Mouse (Mus musculus): ENCODE data around the gene Thsd7a. TPM values are rescaled to one million over a fixed set of nuclear protein-coding genes. Genes with fewer than 3 reads are reported as not detected.

The Thsd7a gene
- polyA plus RNA-seq, 1 experiment from 2014 or later = 7.6 TPM

DNA sequence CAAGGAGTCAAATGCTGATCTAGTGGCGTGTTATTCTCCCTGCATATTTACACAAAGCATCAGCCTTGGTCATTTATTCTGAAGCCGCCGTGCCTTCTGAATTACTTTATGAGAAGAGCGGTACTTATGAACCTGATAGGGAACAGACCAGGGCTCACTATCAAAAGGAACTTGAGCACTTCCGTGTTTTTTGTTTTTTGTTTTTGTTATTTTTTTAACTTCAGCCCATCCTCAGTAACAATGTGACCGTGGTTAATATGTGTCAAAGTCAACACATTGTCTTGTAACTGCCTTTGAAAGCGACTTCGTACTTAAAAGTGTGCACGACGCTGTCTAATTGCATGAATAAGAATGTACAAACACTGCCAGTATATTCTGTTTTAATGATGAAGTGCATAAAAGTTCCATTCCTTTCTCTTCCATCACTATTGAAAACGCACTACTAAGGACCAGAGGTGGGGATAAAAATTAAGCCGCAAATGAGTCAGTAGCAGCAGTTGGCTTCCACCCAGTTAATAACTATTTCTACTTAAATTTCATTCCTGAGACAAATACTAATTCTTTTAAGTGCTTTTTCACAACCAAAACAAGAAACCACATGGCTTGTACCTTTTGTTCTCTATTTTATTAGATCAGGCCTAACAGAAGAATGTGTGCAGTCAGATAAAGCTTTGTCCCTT lies 461 bp upstream of the Thsd7a start:
- no peak overlapping the region for H3K27ac ChIP-seq
- no peaks in the 10 kb centered on the region for H3K9me3 ChIP-seq
- no peak for ATAC-seq (ENCODE audit: low FRiP score, low read depth)
- no peaks in the 10 kb centered on the region for H3K36me3 ChIP-seq
- WGBS = 17% methylated on average over 12 of the region's 12 CpGs
- peak overlapping the region; percentile 70 for H3K4me3 ChIP-seq
- H3K4me2 ChIP-seq (replicated peaks) = peak overlapping the region; percentile 91
- no peaks in the 10 kb centered on the region for H3K27me3 ChIP-seq
- H3K9ac ChIP-seq = peak overlapping the region; percentile 78
- peaks cover 6% of the 10 kb centered on the region; the same call in 1 of the 2 replicates for H3K4me1 ChIP-seq

DNA sequence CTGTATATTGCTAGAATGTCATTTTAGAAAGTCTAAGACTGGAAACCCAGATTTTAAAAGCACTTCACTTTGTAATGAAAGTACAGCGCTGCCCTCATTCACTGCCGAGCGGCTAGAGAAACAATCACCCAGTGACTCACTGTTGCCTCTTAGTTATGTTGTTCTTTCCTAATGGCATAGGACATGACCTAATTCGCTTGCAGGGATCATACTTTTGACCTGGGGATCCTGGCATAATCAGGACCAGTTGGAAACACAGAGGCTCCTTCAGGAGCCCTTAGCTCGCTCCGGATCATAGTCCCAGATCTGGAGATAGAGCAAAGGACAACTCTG lies 790 bp downstream of the Thsd7a start:
- H3K27me3 ChIP-seq = no peaks in the 10 kb centered on the region
- H3K36me3 ChIP-seq = no peaks in the 10 kb centered on the region
- H3K4me2 ChIP-seq (replicated peaks) = peak overlapping the region; percentile 91
- peak overlapping the region; percentile 78 for H3K9ac ChIP-seq
- H3K4me3 ChIP-seq = peak overlapping the region; percentile 70
- H3K4me1 ChIP-seq = peaks cover 6% of the 10 kb centered on the region; the same call in 1 of the 2 replicates
- no peak; the same call in 1 of the 2 replicates for ATAC-seq (ENCODE audit: low FRiP score, low read depth)
- H3K9me3 ChIP-seq = no peaks in the 10 kb centered on the region
- 2% methylated on average over 6 of the region's 6 CpGs for WGBS
- H3K27ac ChIP-seq = peak overlapping the region; percentile 77

DNA sequence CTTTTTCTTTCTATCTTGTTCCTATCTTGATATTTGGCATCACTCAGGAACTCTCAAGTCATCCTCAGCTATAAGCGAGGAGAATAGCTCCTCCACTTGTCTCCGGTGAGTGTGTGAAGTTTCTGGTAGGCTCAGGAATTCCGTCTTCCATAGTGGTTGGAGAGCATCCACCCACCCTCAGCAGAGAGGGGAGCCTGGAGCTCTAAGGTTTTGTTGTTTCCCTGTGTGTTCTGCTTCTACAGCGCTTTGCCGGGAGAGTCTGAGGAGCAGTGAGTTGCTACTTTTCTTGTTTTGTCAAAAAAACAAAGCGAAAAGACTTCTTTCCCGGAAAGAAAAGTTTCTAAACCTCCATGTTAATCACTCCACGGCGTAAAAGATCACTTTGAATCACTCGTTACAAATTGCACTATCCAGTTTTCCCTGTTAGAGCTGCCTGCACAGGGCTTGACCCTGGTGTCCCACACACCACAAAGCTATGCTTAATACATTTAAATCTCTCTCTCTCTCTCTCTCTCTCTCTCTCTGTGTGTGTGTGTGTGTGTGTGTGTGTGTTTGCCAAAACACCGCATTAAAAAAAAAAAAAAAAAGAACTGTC lies 1.3 kb downstream of the Thsd7a start:
- Histone ChIP-seq H3K36me3 (no peaks in the 10 kb centered on the region), H3K27ac (no peak overlapping the region), H3K4me1 (peaks cover 6% of the 10 kb centered on the region; the same call in 1 of the 2 replicates), H3K27me3 (no peaks in the 10 kb centered on the region), H3K9ac (peak overlapping the region; percentile 78), H3K4me2 (replicated peaks) (peak overlapping the region; percentile 91), H3K9me3 (no peaks in the 10 kb centered on the region), H3K4me3 (peak overlapping the region; percentile 70)
- ATAC-seq (ENCODE audit: low FRiP score, low read depth) = no peak
- 6% methylated on average over 11 of the region's 11 CpGs for WGBS

DNA sequence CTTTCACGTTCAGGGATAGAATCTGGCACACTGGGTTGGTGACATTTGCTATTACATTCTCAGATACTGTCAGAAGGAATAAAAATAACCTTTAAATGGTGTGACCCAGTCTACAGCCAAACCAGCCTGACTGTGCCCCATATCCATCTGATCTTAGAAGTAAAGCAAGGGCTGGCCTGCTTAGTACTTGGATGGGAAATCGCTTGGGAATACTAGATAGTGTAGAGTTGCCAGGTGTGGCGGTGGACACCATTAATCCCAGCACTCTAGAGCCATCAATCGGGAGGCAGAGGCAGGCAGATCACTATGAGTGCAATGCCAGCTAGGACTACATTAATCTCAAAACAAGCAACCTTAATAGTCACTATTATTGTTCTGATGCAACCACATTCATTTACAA lies 6.4 kb downstream of the Thsd7a start:
- Histone ChIP-seq H3K4me3 (no peak overlapping the region), H3K9me3 (no peaks in the 10 kb centered on the region), H3K27me3 (no peaks in the 10 kb centered on the region), H3K4me1 (no peaks in the 10 kb centered on the region), H3K9ac (no peak overlapping the region), H3K36me3 (no peaks in the 10 kb centered on the region), H3K4me2 (replicated peaks) (no peak overlapping the region), H3K27ac (no peak overlapping the region)
- WGBS = 85% methylated on average over 4 of the region's 4 CpGs
- ATAC-seq (ENCODE audit: low FRiP score, low read depth) = no peak

DNA sequence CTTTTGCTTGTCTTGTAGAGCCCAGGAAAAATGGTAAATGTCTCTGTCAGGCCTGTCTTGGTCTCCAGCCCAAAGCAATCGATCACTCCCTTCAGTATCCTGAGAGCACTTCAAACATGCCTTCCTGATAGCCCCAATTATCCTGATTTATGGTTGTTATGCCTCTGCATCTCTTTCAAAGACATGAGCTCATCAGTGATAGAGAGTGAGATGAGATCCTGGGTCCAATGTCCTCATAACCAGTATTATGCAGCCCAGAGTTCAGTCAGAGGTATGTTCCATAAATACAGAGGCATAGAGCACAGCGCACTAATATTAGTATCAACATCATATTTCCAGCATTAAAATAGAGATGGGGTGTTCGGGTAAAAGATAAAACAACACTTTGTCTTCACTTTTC lies 15.3 kb downstream of the Thsd7a start:
- no peaks in the 10 kb centered on the region for H3K36me3 ChIP-seq
- no peak overlapping the region for H3K4me2 ChIP-seq (replicated peaks)
- H3K27me3 ChIP-seq = no peaks in the 10 kb centered on the region
- H3K27ac ChIP-seq = no peak overlapping the region
- no peak for ATAC-seq (ENCODE audit: low FRiP score, low read depth)
- H3K9ac ChIP-seq = no peak overlapping the region
- peaks cover 4% of the 10 kb centered on the region; the same call in 1 of the 2 replicates for H3K9me3 ChIP-seq
- WGBS = 71% methylated on average over 3 of the region's 3 CpGs
- no peak overlapping the region for H3K4me3 ChIP-seq
- H3K4me1 ChIP-seq = no peaks in the 10 kb centered on the region

DNA sequence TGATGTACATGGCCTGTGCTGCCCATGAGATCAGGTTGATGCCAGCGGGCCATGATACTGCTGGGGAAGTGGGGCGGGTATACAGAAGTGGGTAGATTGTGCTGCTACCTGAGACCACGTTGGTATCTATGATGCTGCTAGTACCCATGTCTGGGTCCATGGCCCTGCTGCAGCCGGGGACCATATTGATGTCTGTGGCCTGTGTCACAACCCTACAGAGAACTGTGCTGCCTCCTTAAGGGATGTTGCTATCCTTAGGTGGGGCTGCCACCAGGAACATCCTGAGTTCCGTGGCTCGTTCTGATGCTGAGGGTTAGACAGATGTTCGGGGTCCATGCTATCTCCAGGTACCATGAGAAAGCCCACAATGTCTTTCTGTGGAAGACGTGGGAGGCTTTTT lies 33.1 kb downstream of the Thsd7a start:
- H3K4me3 ChIP-seq = no peak overlapping the region
- no peaks in the 10 kb centered on the region for H3K9me3 ChIP-seq
- no peak overlapping the region for H3K27ac ChIP-seq
- WGBS = 90% methylated on average over 8 of the region's 8 CpGs
- no peaks in the 10 kb centered on the region for H3K4me1 ChIP-seq
- no peak overlapping the region for H3K9ac ChIP-seq
- H3K4me2 ChIP-seq (replicated peaks) = no peak overlapping the region
- no peaks in the 10 kb centered on the region for H3K36me3 ChIP-seq
- no peak for ATAC-seq (ENCODE audit: low FRiP score, low read depth)
- no peaks in the 10 kb centered on the region for H3K27me3 ChIP-seq

DNA sequence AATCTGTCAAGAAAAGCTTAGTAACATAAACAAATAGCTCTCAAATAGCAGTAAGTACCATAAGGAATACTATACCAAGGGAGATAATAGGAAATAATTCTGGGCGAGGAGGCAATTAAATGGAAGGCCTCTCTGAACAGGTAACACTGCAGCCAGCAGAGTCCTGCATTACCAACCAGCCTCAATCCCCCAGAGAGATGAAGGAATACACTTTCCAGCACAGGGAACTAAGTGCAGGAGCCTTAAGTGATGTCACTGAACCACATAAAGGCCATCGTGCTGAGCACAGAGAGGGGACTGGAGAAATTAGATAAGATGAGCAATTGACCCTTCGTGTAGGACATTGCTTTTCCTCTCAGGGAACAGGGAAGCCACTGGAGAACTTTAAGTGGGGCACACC lies 36.6 kb downstream of the Thsd7a start:
- ATAC-seq (ENCODE audit: low FRiP score, low read depth) = no peak
- 71% methylated on average over 3 of the region's 3 CpGs for WGBS
- Histone ChIP-seq H3K9me3 (no peaks in the 10 kb centered on the region), H3K27ac (no peak overlapping the region), H3K4me1 (no peaks in the 10 kb centered on the region), H3K9ac (no peak overlapping the region), H3K4me3 (no peak overlapping the region), H3K4me2 (replicated peaks) (no peak overlapping the region), H3K27me3 (no peaks in the 10 kb centered on the region), H3K36me3 (no peaks in the 10 kb centered on the region)

DNA sequence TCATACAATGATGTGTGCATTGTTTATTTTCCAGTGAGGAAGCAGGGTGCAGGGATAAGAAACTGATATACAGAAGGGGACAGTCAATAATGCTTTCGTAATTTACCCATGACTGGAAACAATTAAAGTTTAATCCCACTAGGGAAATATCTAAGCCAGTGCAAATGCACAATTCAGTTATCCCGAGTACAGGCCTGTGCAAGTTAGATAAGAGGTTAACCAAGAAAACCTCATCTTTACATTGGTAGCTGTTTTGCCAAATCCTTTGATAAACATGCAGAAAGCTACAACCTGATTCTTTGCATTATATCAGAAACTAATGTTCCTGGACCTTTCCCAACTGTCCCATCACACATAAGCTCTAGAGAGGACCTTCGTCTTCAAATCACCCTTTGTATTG lies 46.3 kb downstream of the Thsd7a start:
- no peaks in the 10 kb centered on the region for H3K27me3 ChIP-seq
- ATAC-seq (ENCODE audit: low FRiP score, low read depth) = no peak
- H3K36me3 ChIP-seq = no peaks in the 10 kb centered on the region
- H3K4me3 ChIP-seq = no peak overlapping the region
- no peak overlapping the region for H3K9ac ChIP-seq
- no peak overlapping the region for H3K27ac ChIP-seq
- no peak overlapping the region for H3K4me2 ChIP-seq (replicated peaks)
- H3K4me1 ChIP-seq = no peaks in the 10 kb centered on the region
- 63% methylated on average over 3 of the region's 3 CpGs for WGBS
- no peaks in the 10 kb centered on the region for H3K9me3 ChIP-seq

DNA sequence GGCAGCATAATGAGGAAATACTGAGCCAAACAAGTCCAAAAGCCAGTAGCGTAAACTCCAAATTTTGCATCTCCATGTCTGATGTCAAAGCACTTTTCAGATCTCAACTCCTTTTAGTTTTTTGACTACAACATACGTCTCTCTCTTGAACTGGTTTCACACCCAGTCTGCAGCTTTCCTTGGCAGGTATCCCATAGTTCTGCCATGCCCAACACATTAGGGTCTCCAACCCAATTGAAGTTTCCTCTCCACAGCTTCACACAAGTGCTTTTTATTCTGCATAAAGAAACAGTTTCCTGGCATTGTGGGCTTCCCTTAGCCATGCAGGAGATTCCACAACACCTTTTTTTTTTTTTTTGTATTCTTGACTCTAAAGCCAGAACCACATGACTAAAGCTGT lies 50.1 kb downstream of the Thsd7a start:
- Histone ChIP-seq H3K9me3 (no peaks in the 10 kb centered on the region), H3K36me3 (no peaks in the 10 kb centered on the region), H3K4me2 (replicated peaks) (no peak overlapping the region), H3K27ac (no peak overlapping the region), H3K27me3 (no peaks in the 10 kb centered on the region), H3K9ac (no peak overlapping the region), H3K4me3 (no peak overlapping the region), H3K4me1 (no peaks in the 10 kb centered on the region)
- no peak for ATAC-seq (ENCODE audit: low FRiP score, low read depth)
- 84% methylated on average over 2 of the region's 2 CpGs for WGBS

DNA sequence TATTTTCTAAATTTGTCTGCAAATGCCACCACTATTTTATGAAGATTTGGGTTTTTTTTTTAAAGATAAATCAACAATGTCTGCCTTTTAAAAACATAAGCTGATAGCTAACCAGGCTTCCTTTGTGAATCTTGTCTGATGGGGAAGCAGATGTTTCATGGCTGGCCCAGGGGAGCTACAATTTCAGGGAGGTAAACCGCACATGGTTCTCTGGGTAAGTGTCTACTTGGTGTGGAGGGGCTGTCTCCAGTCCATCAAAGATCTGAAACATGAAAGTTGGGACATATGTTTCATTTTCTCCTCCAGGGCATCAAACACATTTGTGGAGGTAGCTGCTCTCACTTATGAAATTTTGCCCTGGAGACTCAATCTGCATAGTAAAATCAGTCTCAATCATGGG lies 55.5 kb downstream of the Thsd7a start:
- Histone ChIP-seq H3K27me3 (no peaks in the 10 kb centered on the region), H3K4me1 (no peaks in the 10 kb centered on the region), H3K36me3 (no peaks in the 10 kb centered on the region), H3K27ac (no peak overlapping the region), H3K4me3 (no peak overlapping the region), H3K9ac (no peak overlapping the region), H3K9me3 (no peaks in the 10 kb centered on the region), H3K4me2 (replicated peaks) (no peak overlapping the region)
- WGBS = 66% methylated on average over 1 of the region's 1 CpGs
- ATAC-seq (ENCODE audit: low FRiP score, low read depth) = no peak

DNA sequence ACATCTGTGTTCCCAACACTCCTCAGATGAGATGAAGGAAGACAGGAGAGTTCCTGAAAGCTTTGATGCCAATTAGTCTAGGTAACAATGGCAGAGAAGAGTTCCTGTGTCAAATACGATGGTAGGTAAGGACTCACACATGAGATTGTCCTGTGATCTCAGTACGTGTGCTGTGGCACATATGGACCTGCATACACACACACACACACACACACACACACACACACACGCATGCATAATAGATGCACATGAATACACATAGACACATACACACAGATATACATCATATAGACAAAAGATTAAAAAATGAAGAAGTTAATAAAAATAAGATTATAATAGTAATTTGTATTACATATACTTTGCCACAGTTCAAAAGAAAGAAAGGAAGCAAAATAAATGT lies 56.0 kb downstream of the Thsd7a start:
- Histone ChIP-seq H3K4me1 (no peaks in the 10 kb centered on the region), H3K9ac (no peak overlapping the region), H3K27ac (no peak overlapping the region), H3K27me3 (no peaks in the 10 kb centered on the region), H3K4me3 (no peak overlapping the region), H3K9me3 (no peaks in the 10 kb centered on the region), H3K4me2 (replicated peaks) (no peak overlapping the region), H3K36me3 (no peaks in the 10 kb centered on the region)
- 94% methylated on average over 3 of the region's 3 CpGs for WGBS
- ATAC-seq (ENCODE audit: low FRiP score, low read depth) = no peak

DNA sequence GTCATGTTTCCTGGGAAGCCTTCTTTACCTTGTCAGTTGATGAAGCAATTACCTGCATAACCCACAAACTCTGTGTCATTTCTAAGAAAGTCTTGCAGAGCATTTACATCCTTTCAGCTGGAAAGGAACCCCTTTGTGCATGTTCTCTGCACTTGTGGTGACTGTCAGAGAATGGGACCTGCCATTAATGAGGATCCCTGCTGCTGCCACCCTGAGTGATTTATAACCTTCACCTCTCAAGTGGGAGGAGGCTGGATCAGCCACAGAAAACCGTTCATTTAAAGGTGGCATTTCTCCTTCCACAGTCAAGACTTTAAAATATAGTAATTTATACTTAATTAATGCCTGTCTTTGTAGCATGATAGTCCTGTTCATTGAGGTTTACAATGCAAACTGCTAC lies 99.6 kb downstream of the Thsd7a start:
- no peaks in the 10 kb centered on the region for H3K27me3 ChIP-seq
- H3K4me2 ChIP-seq (replicated peaks) = no peak overlapping the region
- 7% methylated on average over 1 of the region's 1 CpGs for WGBS
- no peak overlapping the region for H3K27ac ChIP-seq
- H3K9ac ChIP-seq = no peak overlapping the region
- no peak overlapping the region for H3K4me3 ChIP-seq
- no peaks in the 10 kb centered on the region for H3K9me3 ChIP-seq
- no peaks in the 10 kb centered on the region for H3K36me3 ChIP-seq
- ATAC-seq (ENCODE audit: low FRiP score, low read depth) = no peak
- no peaks in the 10 kb centered on the region for H3K4me1 ChIP-seq
